Mouse (Mus musculus): ENCODE data around the gene Ralgapa2. TPM values are rescaled to one million over a fixed set of nuclear protein-coding genes. Genes with fewer than 3 reads are reported as not detected.
A peak's percentile ranks its signal among the peaks of the same experiment; 100 is the strongest.

The Ralgapa2 gene
- polyA plus RNA-seq, 1 experiment: 14.5 TPM

GRCm38 (mm10) chr2:146384582-146384981, 127.6 kb downstream of the Ralgapa2 start:
- TF ChIP-seq POLR2A (IDR thresholded peaks at IDR 0.05; ENCODE audit: borderline replicate concordance, extremely low read depth, insufficient read depth, insufficient read length, poor library complexity, severe bottlenecking) (no peak), CTCF (IDR thresholded peaks at IDR 0.05; ENCODE audit: borderline replicate concordance, extremely low read depth, insufficient read depth, insufficient read length) (peak; percentile 52; the same call in 1 of the 2 replicates)
- DNase-seq (ENCODE audit: low read depth): peak; percentile 66

GRCm38 (mm10) chr2:146376293-146376692, 135.9 kb downstream of the Ralgapa2 start:
- no peak for DNase-seq (ENCODE audit: low read depth)
- TF ChIP-seq POLR2A (IDR thresholded peaks at IDR 0.05; ENCODE audit: borderline replicate concordance, extremely low read depth, insufficient read depth, insufficient read length, poor library complexity, severe bottlenecking) (no peak), CTCF (IDR thresholded peaks at IDR 0.05; ENCODE audit: borderline replicate concordance, extremely low read depth, insufficient read depth, insufficient read length) (no peak)

- TF ChIP-seq POLR2A (IDR thresholded peaks at IDR 0.05; ENCODE audit: borderline replicate concordance, extremely low read depth, insufficient read depth, insufficient read length, poor library complexity, severe bottlenecking): no peak
- no peak for TF ChIP-seq CTCF (IDR thresholded peaks at IDR 0.05; ENCODE audit: borderline replicate concordance, extremely low read depth, insufficient read depth, insufficient read length)
- peak; percentile 76 for DNase-seq (ENCODE audit: low read depth)
Observed at GRCm38 (mm10) chr2:146366098-146366497, 146.0 kb downstream of the Ralgapa2 start.

- DNase-seq (ENCODE audit: low read depth): peak; percentile 47
- no peak for TF ChIP-seq POLR2A (IDR thresholded peaks at IDR 0.05; ENCODE audit: borderline replicate concordance, extremely low read depth, insufficient read depth, insufficient read length, poor library complexity, severe bottlenecking)
- TF ChIP-seq CTCF (IDR thresholded peaks at IDR 0.05; ENCODE audit: borderline replicate concordance, extremely low read depth, insufficient read depth, insufficient read length): no peak
Observed at GRCm38 (mm10) chr2:146365368-146365983, 146.7 kb downstream of the Ralgapa2 start.

- DNase-seq (ENCODE audit: low read depth): peak; percentile 26
- no peak for TF ChIP-seq CTCF (IDR thresholded peaks at IDR 0.05; ENCODE audit: borderline replicate concordance, extremely low read depth, insufficient read depth, insufficient read length)
- no peak for TF ChIP-seq POLR2A (IDR thresholded peaks at IDR 0.05; ENCODE audit: borderline replicate concordance, extremely low read depth, insufficient read depth, insufficient read length, poor library complexity, severe bottlenecking)
Observed at GRCm38 (mm10) chr2:146363483-146363882, 148.7 kb downstream of the Ralgapa2 start.

GRCm38 (mm10) chr2:146362932-146363331, 149.2 kb downstream of the Ralgapa2 start:
- peak; percentile 60 for DNase-seq (ENCODE audit: low read depth)
- no peak for TF ChIP-seq CTCF (IDR thresholded peaks at IDR 0.05; ENCODE audit: borderline replicate concordance, extremely low read depth, insufficient read depth, insufficient read length)
- TF ChIP-seq POLR2A (IDR thresholded peaks at IDR 0.05; ENCODE audit: borderline replicate concordance, extremely low read depth, insufficient read depth, insufficient read length, poor library complexity, severe bottlenecking): no peak

GRCm38 (mm10) chr2:146361969-146362368, 150.2 kb downstream of the Ralgapa2 start:
- no peak for DNase-seq (ENCODE audit: low read depth)
- TF ChIP-seq CTCF (IDR thresholded peaks at IDR 0.05; ENCODE audit: borderline replicate concordance, extremely low read depth, insufficient read depth, insufficient read length) (no peak), POLR2A (IDR thresholded peaks at IDR 0.05; ENCODE audit: borderline replicate concordance, extremely low read depth, insufficient read depth, insufficient read length, poor library complexity, severe bottlenecking) (no peak)

- DNase-seq (ENCODE audit: low read depth): peak; percentile 59
- TF ChIP-seq POLR2A (IDR thresholded peaks at IDR 0.05; ENCODE audit: borderline replicate concordance, extremely low read depth, insufficient read depth, insufficient read length, poor library complexity, severe bottlenecking): no peak
- TF ChIP-seq CTCF (IDR thresholded peaks at IDR 0.05; ENCODE audit: borderline replicate concordance, extremely low read depth, insufficient read depth, insufficient read length): no peak
Observed at GRCm38 (mm10) chr2:146361076-146361475, 151.1 kb downstream of the Ralgapa2 start.

GRCm38 (mm10) chr2:146359676-146360075, 152.5 kb downstream of the Ralgapa2 start:
- no peak for DNase-seq (ENCODE audit: low read depth)
- TF ChIP-seq POLR2A (IDR thresholded peaks at IDR 0.05; ENCODE audit: borderline replicate concordance, extremely low read depth, insufficient read depth, insufficient read length, poor library complexity, severe bottlenecking) (no peak), CTCF (IDR thresholded peaks at IDR 0.05; ENCODE audit: borderline replicate concordance, extremely low read depth, insufficient read depth, insufficient read length) (no peak)

- DNase-seq (ENCODE audit: low read depth): no peak
- no peak for TF ChIP-seq POLR2A (IDR thresholded peaks at IDR 0.05; ENCODE audit: borderline replicate concordance, extremely low read depth, insufficient read depth, insufficient read length, poor library complexity, severe bottlenecking)
- TF ChIP-seq CTCF (IDR thresholded peaks at IDR 0.05; ENCODE audit: borderline replicate concordance, extremely low read depth, insufficient read depth, insufficient read length): no peak
Observed at GRCm38 (mm10) chr2:146356524-146356923, 155.6 kb downstream of the Ralgapa2 start.

GRCm38 (mm10) chr2:146350230-146350629, 161.9 kb downstream of the Ralgapa2 start:
- DNase-seq (ENCODE audit: low read depth): no peak
- TF ChIP-seq CTCF (IDR thresholded peaks at IDR 0.05; ENCODE audit: borderline replicate concordance, extremely low read depth, insufficient read depth, insufficient read length) (no peak), POLR2A (IDR thresholded peaks at IDR 0.05; ENCODE audit: borderline replicate concordance, extremely low read depth, insufficient read depth, insufficient read length, poor library complexity, severe bottlenecking) (no peak)

- TF ChIP-seq CTCF (IDR thresholded peaks at IDR 0.05; ENCODE audit: borderline replicate concordance, extremely low read depth, insufficient read depth, insufficient read length): no peak
- no peak for TF ChIP-seq POLR2A (IDR thresholded peaks at IDR 0.05; ENCODE audit: borderline replicate concordance, extremely low read depth, insufficient read depth, insufficient read length, poor library complexity, severe bottlenecking)
- peak; percentile 95 for DNase-seq (ENCODE audit: low read depth)
Observed at GRCm38 (mm10) chr2:146347942-146348341, 164.2 kb downstream of the Ralgapa2 start.
